Mouse (Mus musculus): ENCODE measurements around the gene Slc6a6. TPM values are rescaled to one million over a fixed set of nuclear protein-coding genes. Genes with fewer than 3 reads are reported as not detected.

The Slc6a6 gene
- polyA plus RNA-seq, 1 experiment from 2014 or later, result 36.1 TPM

DNA sequence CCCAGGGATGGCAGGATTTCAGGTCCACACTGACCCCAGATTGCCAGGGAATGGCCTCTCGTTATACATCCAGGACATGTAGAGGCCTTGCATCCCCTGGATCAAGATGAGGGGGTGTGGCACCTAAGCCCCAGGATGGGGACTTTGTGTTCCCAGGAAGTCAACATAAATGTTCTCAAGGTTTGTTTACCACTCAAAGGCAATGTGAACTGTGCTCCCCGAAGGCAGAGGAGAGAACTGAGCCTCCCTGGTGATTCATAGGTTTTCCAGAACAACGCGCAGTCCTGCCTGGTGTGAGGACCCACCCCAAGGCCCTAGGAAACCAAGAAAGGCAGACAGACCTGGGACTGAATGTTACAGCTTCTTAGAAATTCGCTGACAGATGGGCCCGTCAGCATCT, 18.6 kb upstream of the Slc6a6 start:
- H3K9me3 ChIP-seq (ENCODE audit: control insufficient read depth, low read length), result no peaks in the 10 kb centered on the region
- DNase-seq (ENCODE audit: low spot score) (no peak), ATAC-seq (ENCODE audit: insufficient number of reproducible peaks, low FRiP score, low TSS enrichment, low read depth) (no peak)
- H3K36me3 ChIP-seq (ENCODE audit: control insufficient read depth, insufficient read depth, low read length), result no peaks in the 10 kb centered on the region
- no peak overlapping the region for H3K4me3 ChIP-seq (ENCODE audit: low read depth, low read length)
- no peak overlapping the region for H3K27ac ChIP-seq (replicated peaks; ENCODE audit: low read depth, low read length)
- H3K9ac ChIP-seq (ENCODE audit: low read length), result no peak overlapping the region
- no peaks in the 10 kb centered on the region for H3K4me1 ChIP-seq (ENCODE audit: control insufficient read depth, insufficient read depth, low read length)
- WGBS, result 79% methylated on average over 6 of the region's 6 CpGs
- H3K27me3 ChIP-seq (ENCODE audit: control insufficient read depth, insufficient read depth, low read length), result no peaks in the 10 kb centered on the region
- no peak overlapping the region for H3K4me2 ChIP-seq (ENCODE audit: low read depth, severe bottlenecking)

DNA sequence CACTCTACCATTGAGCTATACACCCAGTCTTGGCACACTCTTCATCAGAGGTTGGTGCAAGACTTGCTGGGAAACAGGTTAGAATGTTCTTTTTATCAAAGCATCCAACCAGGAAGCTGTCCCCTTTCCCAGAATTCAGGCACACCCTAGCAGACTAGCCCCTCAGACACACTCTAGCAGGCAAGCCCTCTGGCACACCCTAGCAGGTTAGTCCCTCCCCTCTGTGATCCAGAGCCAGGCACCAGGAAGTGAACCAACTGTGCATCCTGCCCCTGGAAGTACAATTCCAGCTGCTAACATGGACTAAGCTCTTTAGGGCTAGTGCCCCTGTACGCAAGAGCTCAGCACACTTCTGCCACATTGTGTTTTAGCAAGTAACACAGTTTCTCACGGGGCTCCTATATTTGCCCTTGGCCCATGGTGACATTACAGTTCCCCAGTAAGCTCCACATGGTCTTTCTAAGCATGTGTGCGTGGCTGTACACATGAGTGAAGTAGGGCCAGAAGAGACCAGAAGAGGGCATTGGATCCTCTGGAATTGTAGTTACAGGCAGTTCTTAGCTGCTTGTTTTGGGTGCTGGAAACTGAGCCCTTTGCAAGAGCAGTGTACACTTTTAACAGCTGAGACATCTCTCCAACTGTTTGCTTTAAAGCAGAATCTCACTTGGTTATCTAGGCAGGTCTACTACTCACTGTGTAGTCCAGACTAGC, 17.7 kb upstream of the Slc6a6 start:
- Histone ChIP-seq H3K4me1 (ENCODE audit: control insufficient read depth, insufficient read depth, low read length) (no peaks in the 10 kb centered on the region), H3K4me2 (ENCODE audit: low read depth, severe bottlenecking) (no peak overlapping the region), H3K36me3 (ENCODE audit: control insufficient read depth, insufficient read depth, low read length) (no peaks in the 10 kb centered on the region), H3K9me3 (ENCODE audit: control insufficient read depth, low read length) (no peaks in the 10 kb centered on the region), H3K27me3 (ENCODE audit: control insufficient read depth, insufficient read depth, low read length) (no peaks in the 10 kb centered on the region), H3K9ac (ENCODE audit: low read length) (no peak overlapping the region), H3K27ac (replicated peaks; ENCODE audit: low read depth, low read length) (no peak overlapping the region), H3K4me3 (ENCODE audit: low read depth, low read length) (no peak overlapping the region)
- ATAC-seq (ENCODE audit: insufficient number of reproducible peaks, low FRiP score, low TSS enrichment, low read depth) (no peak), DNase-seq (ENCODE audit: low spot score) (no peak)
- WGBS, result 84% methylated on average over 3 of the region's 3 CpGs

DNA sequence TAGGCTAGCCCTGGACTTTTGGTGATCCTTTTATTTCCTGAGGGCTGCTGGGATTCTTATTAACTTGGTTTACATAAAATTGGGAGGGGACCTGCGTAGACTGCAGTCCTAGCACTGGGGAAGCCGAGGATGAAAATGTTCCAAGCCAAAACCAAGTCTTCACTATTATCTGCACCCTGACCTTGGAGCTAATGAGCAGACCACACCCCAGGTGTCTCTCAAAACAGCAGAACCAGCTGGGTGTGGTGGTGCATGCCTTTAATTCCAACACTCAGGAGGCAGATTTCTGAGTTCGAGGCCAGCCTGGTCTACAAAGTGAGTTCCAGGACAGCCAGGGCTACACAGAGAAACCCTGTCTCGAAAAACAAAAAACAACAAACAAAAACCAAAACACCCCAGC, 16.7 kb upstream of the Slc6a6 start:
- no peak for DNase-seq (ENCODE audit: low spot score)
- WGBS, result 90% methylated on average over 4 of the region's 4 CpGs
- no peak overlapping the region for H3K4me3 ChIP-seq (ENCODE audit: low read depth, low read length)
- H3K4me2 ChIP-seq (ENCODE audit: low read depth, severe bottlenecking), result no peak overlapping the region
- no peaks in the 10 kb centered on the region for H3K27me3 ChIP-seq (ENCODE audit: control insufficient read depth, insufficient read depth, low read length)
- no peak overlapping the region for H3K9ac ChIP-seq (ENCODE audit: low read length)
- ATAC-seq (ENCODE audit: insufficient number of reproducible peaks, low FRiP score, low TSS enrichment, low read depth), result no peak
- H3K27ac ChIP-seq (replicated peaks; ENCODE audit: low read depth, low read length), result no peak overlapping the region
- H3K4me1 ChIP-seq (ENCODE audit: control insufficient read depth, insufficient read depth, low read length), result no peaks in the 10 kb centered on the region
- no peaks in the 10 kb centered on the region for H3K36me3 ChIP-seq (ENCODE audit: control insufficient read depth, insufficient read depth, low read length)
- no peaks in the 10 kb centered on the region for H3K9me3 ChIP-seq (ENCODE audit: control insufficient read depth, low read length)

DNA sequence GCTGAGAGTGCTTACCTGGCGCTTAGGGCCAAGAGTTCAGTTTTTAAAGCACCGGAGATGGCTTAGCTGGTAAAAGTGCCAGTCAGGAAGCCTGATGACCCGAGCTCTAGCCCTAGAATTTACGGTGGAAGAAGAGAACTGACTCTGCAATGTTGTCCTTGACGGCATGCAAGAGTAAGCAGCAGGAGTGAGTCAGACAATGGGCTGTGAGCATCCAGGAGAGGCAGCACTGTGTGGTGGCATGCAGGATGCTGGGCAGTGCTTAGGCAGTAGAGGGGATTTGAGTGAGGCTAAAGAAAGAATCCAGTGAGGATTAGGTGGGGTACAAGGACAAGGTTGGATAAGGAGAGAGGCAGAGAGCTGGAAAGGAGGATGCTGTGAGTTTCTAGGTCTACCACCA, 15.6 kb upstream of the Slc6a6 start:
- no peaks in the 10 kb centered on the region for H3K36me3 ChIP-seq (ENCODE audit: control insufficient read depth, insufficient read depth, low read length)
- DNase-seq (ENCODE audit: low spot score) (no peak), ATAC-seq (ENCODE audit: insufficient number of reproducible peaks, low FRiP score, low TSS enrichment, low read depth) (no peak)
- H3K9me3 ChIP-seq (ENCODE audit: control insufficient read depth, low read length), result no peaks in the 10 kb centered on the region
- H3K4me1 ChIP-seq (ENCODE audit: control insufficient read depth, insufficient read depth, low read length), result no peaks in the 10 kb centered on the region
- no peaks in the 10 kb centered on the region for H3K27me3 ChIP-seq (ENCODE audit: control insufficient read depth, insufficient read depth, low read length)
- H3K27ac ChIP-seq (replicated peaks; ENCODE audit: low read depth, low read length), result no peak overlapping the region
- WGBS, result 62% methylated on average over 5 of the region's 5 CpGs
- no peak overlapping the region for H3K4me3 ChIP-seq (ENCODE audit: low read depth, low read length)
- H3K9ac ChIP-seq (ENCODE audit: low read length), result no peak overlapping the region
- no peak overlapping the region for H3K4me2 ChIP-seq (ENCODE audit: low read depth, severe bottlenecking)

DNA sequence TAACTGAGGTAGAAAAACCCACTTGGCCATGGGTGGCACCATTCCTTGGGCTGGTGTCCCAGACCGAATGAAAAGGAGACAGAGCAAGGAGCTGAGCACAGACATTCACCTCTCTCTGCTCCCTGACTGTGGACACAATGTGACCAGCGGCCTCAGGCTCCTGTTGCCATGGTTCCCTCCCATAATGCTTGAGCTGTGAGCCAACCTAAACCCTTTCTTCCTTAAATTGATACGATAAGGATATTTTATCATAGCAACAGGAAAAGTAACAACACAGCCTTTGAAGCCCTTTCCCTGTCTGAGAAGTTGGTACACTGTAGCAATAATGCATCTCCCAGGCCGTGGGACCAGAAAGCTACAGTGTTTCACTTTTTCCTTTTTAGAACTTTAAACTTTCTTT, 14.6 kb upstream of the Slc6a6 start:
- Histone ChIP-seq H3K9ac (ENCODE audit: low read length) (no peak overlapping the region), H3K4me1 (ENCODE audit: control insufficient read depth, insufficient read depth, low read length) (no peaks in the 10 kb centered on the region), H3K4me3 (ENCODE audit: low read depth, low read length) (no peak overlapping the region), H3K9me3 (ENCODE audit: control insufficient read depth, low read length) (no peaks in the 10 kb centered on the region), H3K36me3 (ENCODE audit: control insufficient read depth, insufficient read depth, low read length) (no peaks in the 10 kb centered on the region), H3K27me3 (ENCODE audit: control insufficient read depth, insufficient read depth, low read length) (no peaks in the 10 kb centered on the region), H3K4me2 (ENCODE audit: low read depth, severe bottlenecking) (no peak overlapping the region), H3K27ac (replicated peaks; ENCODE audit: low read depth, low read length) (no peak overlapping the region)
- no peak for DNase-seq (ENCODE audit: low spot score)
- 58% methylated on average over 4 of the region's 4 CpGs for whole genome bisulfite sequencing
- no peak for ATAC-seq (ENCODE audit: insufficient number of reproducible peaks, low FRiP score, low TSS enrichment, low read depth)

DNA sequence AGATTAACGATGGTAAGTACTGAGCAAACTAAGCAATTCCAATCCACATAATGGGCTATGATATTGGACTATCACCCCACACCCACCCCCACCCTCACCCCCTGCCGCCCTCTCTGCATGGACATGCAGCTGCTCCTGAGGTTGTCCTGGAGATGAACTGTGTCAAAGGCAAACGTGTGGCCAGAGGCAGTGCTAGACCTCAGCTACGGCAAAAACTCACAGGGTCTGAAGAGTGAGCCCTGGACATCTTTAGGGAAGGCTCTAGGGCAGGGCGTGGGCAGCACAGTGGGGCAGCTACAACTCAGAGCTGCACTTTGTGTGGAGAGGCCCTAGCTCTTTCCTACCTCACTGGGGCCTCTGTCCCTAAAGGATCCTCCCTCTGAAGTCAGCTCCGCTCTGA, 13.6 kb upstream of the Slc6a6 start:
- DNase-seq (ENCODE audit: low spot score) (no peak), ATAC-seq (ENCODE audit: insufficient number of reproducible peaks, low FRiP score, low TSS enrichment, low read depth) (no peak)

DNA sequence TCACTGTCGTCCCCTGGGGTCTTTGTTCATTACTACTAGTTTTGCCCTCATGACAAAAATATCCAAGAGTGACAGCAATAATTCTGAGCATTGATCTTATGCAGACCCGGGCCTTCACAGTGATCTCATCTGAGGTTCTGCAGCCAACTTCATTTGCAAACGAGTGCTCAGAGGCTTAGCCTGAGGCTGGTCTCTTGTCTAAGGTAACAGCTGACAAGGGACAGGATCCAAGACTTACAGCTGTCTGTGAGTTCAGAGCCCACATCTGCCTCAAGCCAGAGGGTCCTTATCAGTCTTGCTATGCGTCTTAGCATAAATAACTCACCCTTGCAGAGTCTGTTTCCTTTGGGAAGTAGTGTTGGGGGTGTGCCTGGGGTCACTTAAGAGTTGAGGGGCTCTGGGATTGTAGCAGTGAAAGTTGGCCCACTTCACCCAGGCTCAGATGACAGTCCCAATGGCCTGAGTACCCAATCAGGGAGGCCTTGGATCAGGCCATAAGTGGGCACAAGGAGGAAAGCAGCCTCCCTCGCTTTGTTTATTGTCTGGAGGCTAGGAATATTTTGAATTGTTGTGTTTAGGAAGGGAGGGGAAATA, 9.0 kb upstream of the Slc6a6 start:
- no peak for DNase-seq (ENCODE audit: low spot score)
- Histone ChIP-seq H3K9ac (ENCODE audit: low read length) (no peak overlapping the region), H3K36me3 (ENCODE audit: control insufficient read depth, insufficient read depth, low read length) (no peaks in the 10 kb centered on the region), H3K4me2 (ENCODE audit: low read depth, severe bottlenecking) (no peak overlapping the region), H3K27ac (replicated peaks; ENCODE audit: low read depth, low read length) (no peak overlapping the region), H3K9me3 (ENCODE audit: control insufficient read depth, low read length) (no peaks in the 10 kb centered on the region), H3K27me3 (ENCODE audit: control insufficient read depth, insufficient read depth, low read length) (no peaks in the 10 kb centered on the region), H3K4me1 (ENCODE audit: control insufficient read depth, insufficient read depth, low read length) (no peaks in the 10 kb centered on the region), H3K4me3 (ENCODE audit: low read depth, low read length) (no peak overlapping the region)
- 41% methylated on average over 5 of the region's 5 CpGs for WGBS
- no peak for ATAC-seq (ENCODE audit: insufficient number of reproducible peaks, low FRiP score, low TSS enrichment, low read depth)

More for the DNA sequence above, 13.6 kb upstream of the Slc6a6 start:
- Histone ChIP-seq H3K9me3 (ENCODE audit: control insufficient read depth, low read length) (no peaks in the 10 kb centered on the region), H3K27me3 (ENCODE audit: control insufficient read depth, insufficient read depth, low read length) (no peaks in the 10 kb centered on the region), H3K27ac (replicated peaks; ENCODE audit: low read depth, low read length) (no peak overlapping the region), H3K4me2 (ENCODE audit: low read depth, severe bottlenecking) (no peak overlapping the region), H3K9ac (ENCODE audit: low read length) (no peak overlapping the region), H3K36me3 (ENCODE audit: control insufficient read depth, insufficient read depth, low read length) (no peaks in the 10 kb centered on the region), H3K4me3 (ENCODE audit: low read depth, low read length) (no peak overlapping the region), H3K4me1 (ENCODE audit: control insufficient read depth, insufficient read depth, low read length) (no peaks in the 10 kb centered on the region)
- 66% methylated on average over 6 of the region's 6 CpGs for WGBS

DNA sequence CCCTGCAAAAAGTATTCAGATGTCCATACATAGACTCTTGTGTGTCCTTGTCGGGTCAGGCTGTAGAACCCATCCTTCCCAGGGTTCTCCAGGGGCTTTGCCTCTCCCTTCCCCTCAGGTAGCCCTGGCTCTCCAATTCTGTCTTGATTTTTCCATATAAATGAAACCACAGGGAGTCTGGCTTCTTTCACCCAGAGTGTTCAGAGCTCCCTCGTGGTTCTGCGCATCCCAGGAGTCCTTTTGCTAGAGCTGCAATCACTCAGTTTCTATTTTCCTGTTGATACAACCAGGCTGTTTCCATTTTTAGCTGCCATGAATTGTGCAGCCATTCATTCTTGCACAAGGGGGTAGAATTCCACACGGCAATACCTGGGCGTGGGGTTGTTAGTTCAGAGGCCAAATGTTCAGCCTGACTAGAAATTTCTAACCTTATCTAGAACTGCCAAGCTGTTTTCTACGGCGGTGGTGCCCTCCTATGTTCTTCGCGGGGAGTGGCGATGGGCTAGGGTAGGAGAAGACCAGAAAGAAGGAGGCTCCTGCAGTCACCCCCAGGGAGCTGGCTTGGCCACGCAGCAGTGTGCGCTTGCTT, 5.3 kb upstream of the Slc6a6 start:
- WGBS, result 63% methylated on average over 12 of the region's 12 CpGs
- no peaks in the 10 kb centered on the region for H3K9me3 ChIP-seq (ENCODE audit: control insufficient read depth, low read length)
- no peak for ATAC-seq (ENCODE audit: insufficient number of reproducible peaks, low FRiP score, low TSS enrichment, low read depth)
- H3K4me2 ChIP-seq (ENCODE audit: low read depth, severe bottlenecking), result no peak overlapping the region
- H3K4me3 ChIP-seq (ENCODE audit: low read depth, low read length), result no peak overlapping the region
- H3K36me3 ChIP-seq (ENCODE audit: control insufficient read depth, insufficient read depth, low read length), result no peaks in the 10 kb centered on the region
- H3K9ac ChIP-seq (ENCODE audit: low read length), result no peak overlapping the region
- DNase-seq (ENCODE audit: low spot score), result no peak
- H3K4me1 ChIP-seq (ENCODE audit: control insufficient read depth, insufficient read depth, low read length), result 0 out of 2 replicates have a peak, but pooled peaks cover 2% of the 10 kb centered on the region
- no peak overlapping the region for H3K27ac ChIP-seq (replicated peaks; ENCODE audit: low read depth, low read length)
- no peaks in the 10 kb centered on the region for H3K27me3 ChIP-seq (ENCODE audit: control insufficient read depth, insufficient read depth, low read length)
